ENCODE assay signal across 27 mouse cellular contexts in the genomic region with DNA sequence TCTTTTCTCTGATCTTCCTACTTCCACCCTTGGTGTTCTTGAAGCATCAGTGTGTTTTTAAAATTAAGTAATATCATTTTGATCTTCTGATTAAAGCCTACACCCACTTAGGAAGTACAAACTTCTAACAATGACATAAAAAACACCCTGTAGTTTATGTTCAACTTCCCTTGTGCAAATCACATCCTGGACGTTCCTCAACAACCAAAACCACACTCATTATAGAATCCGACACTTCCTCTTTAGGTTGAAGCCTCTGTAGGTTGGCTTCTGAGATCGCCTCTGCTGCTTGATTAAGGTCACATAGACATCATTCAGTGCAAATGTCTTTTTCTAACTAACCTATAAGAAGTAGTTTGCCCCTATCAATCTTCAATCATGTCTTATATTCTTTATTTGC.
DNase-seq lines count a peak whose midpoint lies in the region; ATAC-seq and TF ChIP-seq lines count a peak whose summit lies in the region.
"Had no signal": no experiment of that assay in that cellular context is flagged by ENCODE, and none has a peak within 500 bp of the region (broad histone marks: within the 10 kb centered on the region; RNA-seq: fewer than 3 reads in every experiment).

No protein-coding gene starts in this region.

- peak; percentile 74 for ATAC-seq in granulocyte monocyte progenitor cell, adult 5-6 weeks (replicated peaks; ENCODE audit: poor library complexity, severe bottlenecking)
- ATAC-seq in megakaryocyte progenitor cell, adult 5-6 weeks (replicated peaks; ENCODE audit: poor library complexity) = peak; percentile 86
- ATAC-seq in heart, embryonic 12.5 days (ENCODE audit: insufficient number of reproducible peaks, low FRiP score) = no peak
- ATAC-seq: activated CD4-positive, CD25-positive, alpha-beta regulatory T cell, adult 4 months; CD4-positive, CD25-positive, alpha-beta regulatory T cell, adult 4 months; forebrain, embryonic 13.5 days; forebrain, embryonic 15.5 days; forebrain, postnatal 0 days; Patski had no signal

- dilution Hi-C loops in CH12.LX (cut with MboI; ENCODE audit: extremely low pct_ligation_motif_present, extremely low pct_unique_long_range_greater_than_20kb, low sequenced_read_pairs) = no loop called here

- peak; percentile 5 for DNase-seq in CH12.LX (ENCODE audit: extremely low read depth)
- DNase-seq in c-Kit-positive CD71-negative TER-119-negative erythroid progenitor cells, embryonic 14.5 days (ENCODE audit: low read depth) = peak; percentile 5
- no peak for DNase-seq in gastrocnemius, adult 18-20 months (ENCODE audit: low spot score)
- no peak for DNase-seq in heart, postnatal 4 days
- DNase-seq in lung, postnatal 14 days = no peak
- DNase-seq: adrenal gland, adult 8-10 months; adrenal gland, postnatal 14 days; adrenal gland, postnatal 36 days; B cell, adult 2 months; cerebellum, adult 11-12 months; cerebellum, adult 2 months; cerebellum, adult 9-10 months; cerebellum, postnatal 10 days; cerebellum, postnatal 25 days; embryo, embryonic 11 days; forebrain, postnatal 0 days had no signal

- no peaks in the 10 kb centered on the region for H3K27me3 ChIP-seq in CH12.LX (replicated peaks)
- no peaks in the 10 kb centered on the region for H3K27me3 ChIP-seq in heart, embryonic 12.5 days (replicated peaks)
- H3K27me3 ChIP-seq: embryonic facial prominence, embryonic 13.5 days; embryonic facial prominence, embryonic 15.5 days; forebrain, embryonic 13.5 days; forebrain, embryonic 15.5 days; Patski had no signal

- no peak for TF ChIP-seq RAD21 in CH12.LX (IDR thresholded peaks at IDR 0.05; ENCODE audit: low read depth, low read length)

- H3K9ac ChIP-seq in CH12.LX (ENCODE audit: insufficient read depth, low read depth) = no peak overlapping the region
- no peak overlapping the region for H3K9ac ChIP-seq in heart, embryonic 12.5 days
- H3K9ac ChIP-seq: embryonic facial prominence, embryonic 13.5 days; embryonic facial prominence, embryonic 15.5 days; forebrain, embryonic 13.5 days; forebrain, embryonic 15.5 days; forebrain, postnatal 0 days had no signal

- 71% methylated on average over 3 of the region's 3 CpGs for WGBS in heart, embryonic 12.5 days

- H3K36me3 ChIP-seq in CH12.LX (replicated peaks in 1 of 2; ENCODE audit: control insufficient read depth in 1 of 2, insufficient read depth in 1 of 2, low read length in 1 of 2) = no peaks in the 10 kb centered on the region
- no peaks in the 10 kb centered on the region for H3K36me3 ChIP-seq in heart, embryonic 12.5 days
- H3K36me3 ChIP-seq: embryonic facial prominence, embryonic 13.5 days; embryonic facial prominence, embryonic 15.5 days; forebrain, embryonic 15.5 days had no signal

- H3K27ac ChIP-seq in CH12.LX (ENCODE audit: insufficient read depth, low read depth) = no peak overlapping the region
- H3K27ac ChIP-seq in heart, embryonic 12.5 days (ENCODE audit: poor library complexity, severe bottlenecking) = no peak overlapping the region
- H3K27ac ChIP-seq: embryonic facial prominence, embryonic 13.5 days; embryonic facial prominence, embryonic 15.5 days; forebrain, embryonic 13.5 days; forebrain, embryonic 15.5 days had no signal

- H3K4me1 ChIP-seq in CH12.LX (ENCODE audit: control insufficient read depth in 1 of 2, insufficient read depth in 2 of 2) = peaks cover 0 to 6% of the 10 kb centered on the region in 2 experiments; a peak in 1 of 4 replicates
- H3K4me1 ChIP-seq in heart, embryonic 12.5 days (replicated peaks) = no peaks in the 10 kb centered on the region
- H3K4me1 ChIP-seq: embryonic facial prominence, embryonic 13.5 days; embryonic facial prominence, embryonic 15.5 days; forebrain, embryonic 13.5 days; forebrain, embryonic 15.5 days had no signal

- H3K79me2 ChIP-seq in CH12.LX (replicated peaks; ENCODE audit: control insufficient read depth, extremely low read depth, insufficient read depth, poor library complexity, severe bottlenecking) = no peaks in the 10 kb centered on the region

- in situ Hi-C loops in CH12.LX (cut with MboI; ENCODE audit: low pct_ligation_motif_present, low pct_unique_long_range_greater_than_20kb, low sequenced_read_pairs) = no loop called here

- no peak overlapping the region for H3K4me3 ChIP-seq in CH12.LX (replicated peaks in 1 of 3; ENCODE audit: low read depth in 2 of 3, low read length in 2 of 3, poor library complexity in 1 of 3)
- H3K4me3 ChIP-seq in heart, embryonic 12.5 days = no peak overlapping the region
- H3K4me3 ChIP-seq: embryonic facial prominence, embryonic 13.5 days; embryonic facial prominence, embryonic 15.5 days; erythroblast, embryonic 14.5 days; forebrain, embryonic 13.5 days; forebrain, embryonic 15.5 days had no signal

- TF ChIP-seq EP300 in CH12.LX (IDR thresholded peaks at IDR 0.05; ENCODE audit: low read length) = no peak

- H3K9me3 ChIP-seq in CH12.LX (replicated peaks; ENCODE audit: low read length) = no peaks in the 10 kb centered on the region
- H3K9me3 ChIP-seq in heart, embryonic 12.5 days (replicated peaks) = no peaks in the 10 kb centered on the region
- H3K9me3 ChIP-seq: embryonic facial prominence, embryonic 13.5 days; embryonic facial prominence, embryonic 15.5 days; forebrain, embryonic 13.5 days; forebrain, embryonic 15.5 days had no signal

- TF ChIP-seq CTCF in CH12.LX (conservative IDR thresholded peaks at IDR 0.05 in 1 of 2, IDR thresholded peaks at IDR 0.05 in 1 of 2; ENCODE audit: low read depth in 2 of 2, low read length in 2 of 2) = no peak

- no peak overlapping the region for H3K4me2 ChIP-seq in CH12.LX (ENCODE audit: insufficient read depth, low read depth, poor library complexity, severe bottlenecking)
- no peak overlapping the region for H3K4me2 ChIP-seq in heart, embryonic 12.5 days
- H3K4me2 ChIP-seq: embryonic facial prominence, embryonic 13.5 days; embryonic facial prominence, embryonic 15.5 days; forebrain, embryonic 13.5 days; forebrain, embryonic 15.5 days had no signal

- no peak for TF ChIP-seq POLR2A in CH12.LX (IDR thresholded peaks at IDR 0.05; ENCODE audit: low read depth, low read length)

TF ChIP-seq in CH12.LX, 34 proteins besides CTCF, POLR2A, EP300 and RAD21:
- TF ChIP-seq USF1 (IDR thresholded peaks at IDR 0.05; ENCODE audit: low read depth, low read length) (no peak), TCF12 (IDR thresholded peaks at IDR 0.05; ENCODE audit: low read depth, low read length) (no peak)
TF ChIP-seq in CH12.LX: peak in this region for 0.

Comparison
In these comparisons a context has a peak if more than half of its experiments do, and no peak if none do; other contexts are left out.
1. DNase-seq: peak in CH12.LX (single experiment) and c-Kit-positive CD71-negative TER-119-negative erythroid progenitor cells, embryonic 14.5 days (single experiment); none in gastrocnemius, adult 18-20 months (single experiment), heart, postnatal 4 days (single experiment) and lung, postnatal 14 days (single experiment).